Mouse (Mus musculus): ENCODE results near the gene Tspan4. TPM values are rescaled to one million over a fixed set of nuclear protein-coding genes. Genes with fewer than 3 reads are reported as not detected.

Tspan4 gene
- polyA plus RNA-seq (2012; rRNA removed) = 30.6 and 45.5 TPM in 2 replicates

GRCm38 (mm10) chr7:141475011-141475804 is at the start of gene Tspan4, which contains the start of gene Polr2l:
TSS of gene Tspan4 (plus strand) at chr7:141475240.
TSS of gene Polr2l (minus strand) at chr7:141475132.

GRCm38 (mm10) chr7:141429310-141429709 is 45.7 kb upstream of the Tspan4 start, which contains the start of gene Cend1:
TSS of gene Cend1 (minus strand) at chr7:141429491.

GRCm38 (mm10) chr7:141437178-141438120 is 37.6 kb upstream of the Tspan4 start, which contains the start of gene Slc25a22:
TSS of gene Slc25a22 (minus strand) at chr7:141437892.

GRCm38 (mm10) chr7:141443828-141444237 is 31.2 kb upstream of the Tspan4 start, which contains the start of gene Pidd1:
TSS of gene Pidd1 (minus strand) at chr7:141444025.

GRCm38 (mm10) chr7:141447110-141447991 is 27.7 kb upstream of the Tspan4 start, which contains the start of gene Rplp2:
TSS of gene Rplp2 (plus strand) at chr7:141447370.

GRCm38 (mm10) chr7:141454967-141455551 is 20.0 kb upstream of the Tspan4 start, which contains the start of gene Pnpla2:
TSS of gene Pnpla2 (plus strand) at chr7:141455198.

GRCm38 (mm10) chr7:141460391-141461113 is 14.5 kb upstream of the Tspan4 start, which contains the start of gene Cracr2b:
TSS of gene Cracr2b (plus strand) at chr7:141461094.

GRCm38 (mm10) chr7:141467230-141468030 is 7.6 kb upstream of the Tspan4 start, which contains the start of gene Cd151:
TSS of gene Cd151 (plus strand) at chr7:141467392.

GRCm38 (mm10) chr7:141539556-141540311 is 64.7 kb downstream of the Tspan4 start, which contains the start of gene Chid1:
TSS of gene Chid1 (minus strand) at chr7:141539857.

Other genes starting within 250 kb of the Tspan4 start
- gene Phrf1, start 246.5 kb upstream of the Tspan4 start, polyA plus RNA-seq (2012; rRNA removed) = 33.3 and 39.2 TPM in 2 replicates
- gene Irf7, start 208.8 kb upstream of the Tspan4 start, polyA plus RNA-seq (2012; rRNA removed) = 6.9 and 11.5 TPM in 2 replicates
- 0.01 and 0.03 TPM in 2 replicates for gene Cdhr5, start 198.5 kb upstream of the Tspan4 start, polyA plus RNA-seq (2012; rRNA removed)
- 1.7 and 4.0 TPM in 2 replicates for gene Sct, start 196.1 kb upstream of the Tspan4 start, polyA plus RNA-seq (2012; rRNA removed)
- 1.1 TPM in 2 replicates for gene Drd4, start 183.2 kb upstream of the Tspan4 start, polyA plus RNA-seq (2012; rRNA removed)
- 74.1 and 82.3 TPM in 2 replicates for gene Deaf1, start 147.6 kb upstream of the Tspan4 start, polyA plus RNA-seq (2012; rRNA removed)
- 75.9 and 79.9 TPM in 2 replicates for gene Tmem80, start 147.5 kb upstream of the Tspan4 start, polyA plus RNA-seq (2012; rRNA removed)
- 0.98 and 3.3 TPM in 2 replicates for gene Eps8l2, start 136.4 kb upstream of the Tspan4 start, polyA plus RNA-seq (2012; rRNA removed)
- 259 and 309 TPM in 2 replicates for gene Taldo1, start 83.0 kb upstream of the Tspan4 start, polyA plus RNA-seq (2012; rRNA removed)
- gene Gatd1, start 61.1 kb upstream of the Tspan4 start, polyA plus RNA-seq (2012; rRNA removed) = 68.5 and 73.1 TPM in 2 replicates
- 34.4 and 41.7 TPM in 2 replicates for gene Cend1, start 45.7 kb upstream of the Tspan4 start, polyA plus RNA-seq (2012; rRNA removed)
- gene Slc25a22, start 37.3 kb upstream of the Tspan4 start, polyA plus RNA-seq (2012; rRNA removed) = 129 and 134 TPM in 2 replicates
- 17.0 and 20.2 TPM in 2 replicates for gene Pidd1, start 31.2 kb upstream of the Tspan4 start, polyA plus RNA-seq (2012; rRNA removed)
- gene Rplp2, start 27.9 kb upstream of the Tspan4 start, polyA plus RNA-seq (2012; rRNA removed) = 1,057 and 1,069 TPM in 2 replicates
- 16.5 and 18.9 TPM in 2 replicates for gene Pnpla2, start 20.0 kb upstream of the Tspan4 start, polyA plus RNA-seq (2012; rRNA removed)
- 4.3 and 5.9 TPM in 2 replicates for gene Cracr2b, start 14.1 kb upstream of the Tspan4 start, polyA plus RNA-seq (2012; rRNA removed)
- 101 and 105 TPM in 2 replicates for gene Cd151, start 7.8 kb upstream of the Tspan4 start, polyA plus RNA-seq (2012; rRNA removed)
- gene Polr2l, start 108 bp upstream of the Tspan4 start, polyA plus RNA-seq (2012; rRNA removed) = 47.7 and 49.9 TPM in 2 replicates
- 27.8 and 31.7 TPM in 2 replicates for gene Chid1, start 64.6 kb downstream of the Tspan4 start, polyA plus RNA-seq (2012; rRNA removed)
- 52.0 and 54.8 TPM in 2 replicates for gene Ap2a2, start 86.9 kb downstream of the Tspan4 start, polyA plus RNA-seq (2012; rRNA removed)
- gene Muc6, start 180.1 kb downstream of the Tspan4 start, polyA plus RNA-seq (2012; rRNA removed) = 0.04 and 0.05 TPM in 2 replicates
- gene Muc2, start 215.1 kb downstream of the Tspan4 start, polyA plus RNA-seq (2012; rRNA removed) = 1.0 and 1.4 TPM in 2 replicates